Mouse (Mus musculus) cerebellum, adult 2 months (tissue): Measurements from ENCODE around the gene Prg3.

Experiments
- CTCF ChIP-seq: fragments of 200-500 bp; IDR thresholded peaks from 2 replicates; pipeline ENCODE4 v1.5.1; 2011; ENCODE audit warnings: low read depth, mild to moderate bottlenecking, control low read depth, low read length, moderate library complexity, borderline replicate concordance; ENCODE audit not compliant: insufficient read depth
- POLR2A ChIP-seq: fragments of 200-500 bp; IDR thresholded peaks from 2 replicates; pipeline ENCODE4 v1.6.1; 2011; ENCODE audit warnings: low read length, control low read depth, borderline replicate concordance; ENCODE audit not compliant: insufficient read depth

DNA sequence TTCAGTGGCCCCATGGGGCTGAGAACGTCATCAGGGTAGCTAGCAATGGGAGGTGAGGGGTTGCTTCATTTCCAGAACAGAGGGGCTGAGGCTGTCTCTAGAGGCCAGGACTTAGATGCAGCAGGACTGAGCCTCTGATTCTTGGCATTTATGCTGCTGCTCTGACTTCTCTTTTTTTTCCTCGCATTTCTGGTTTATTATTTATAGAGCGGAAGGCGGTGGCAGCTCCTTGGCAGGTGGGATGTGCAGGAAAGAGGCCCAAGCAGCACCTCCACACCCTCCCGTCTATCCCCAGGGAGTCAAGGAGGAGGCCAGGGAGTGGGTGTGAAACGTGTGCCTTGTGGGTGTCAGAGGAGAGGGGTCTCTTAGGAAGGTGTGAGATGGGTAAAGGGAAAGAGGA is 43.0 kb downstream of the Prg3 start:
- no peak for TF ChIP-seq CTCF
- TF ChIP-seq POLR2A = no peak
